Mouse (Mus musculus) gastrocnemius, adult 8-10 months (tissue): ENCODE results near the gene Itga2b. TPM values are rescaled to one million over a fixed set of nuclear protein-coding genes. Genes with fewer than 3 reads are reported as not detected.
A peak's percentile ranks its signal among the peaks of the same experiment; 100 is the strongest.

Source experiments
- DNase-seq, 2 experiments: peaks; one replicate each; pipeline ENCODE4 v3.0.0; 2022; ENCODE audit warnings: low spot score in 2 of 2
- total RNA-seq, 4 experiments: library from RNA; stranded (reverse); gene quantifications; 2 replicates each; pipeline ENCODE4 v1.2.4; 2022

Itga2b gene
- total RNA-seq, 4 experiments from 2014 or later = 0.63 to 2.0 (median 0.72) TPM; not detected in 1

- DNase-seq = no peak
Measured at GRCm38 (mm10) chr11:102436471-102436790, 33.5 kb downstream of the Itga2b start.

DNA sequence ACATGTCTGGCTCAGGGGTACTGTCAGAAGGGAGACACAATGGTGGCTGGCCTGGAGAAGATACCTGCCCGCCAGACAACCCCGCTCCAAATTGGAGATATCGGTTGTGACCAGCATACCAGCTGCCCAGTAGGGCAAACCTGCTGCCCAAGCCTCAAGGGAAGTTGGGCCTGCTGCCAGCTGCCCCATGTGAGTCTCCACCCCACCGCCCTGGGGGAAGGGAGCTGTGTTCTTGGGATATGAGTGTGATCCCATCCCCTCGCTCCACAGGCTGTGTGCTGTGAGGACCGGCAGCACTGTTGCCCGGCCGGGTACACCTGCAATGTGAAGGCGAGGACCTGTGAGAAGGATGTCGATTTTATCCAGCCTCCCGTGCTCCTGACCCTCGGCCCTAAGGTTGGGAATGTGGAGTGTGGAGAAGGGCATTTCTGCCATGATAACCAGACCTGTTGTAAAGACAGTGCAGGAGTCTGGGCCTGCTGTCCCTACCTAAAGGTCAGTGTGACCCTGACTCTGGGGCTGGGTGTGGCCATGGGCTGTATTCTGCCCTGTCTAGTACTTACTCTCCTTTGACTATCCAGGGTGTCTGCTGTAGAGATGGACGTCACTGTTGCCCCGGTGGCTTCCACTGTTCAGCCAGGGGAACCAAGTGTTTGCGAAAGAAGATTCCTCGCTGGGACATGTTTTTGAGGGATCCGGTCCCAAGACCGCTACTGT is 34.0 kb downstream of the Itga2b start:
- no peak for DNase-seq

GRCm38 (mm10) chr11:102434816-102435705 is 34.9 kb downstream of the Itga2b start:
- no peak for DNase-seq

- peak; percentile 76 for DNase-seq
Measured at GRCm38 (mm10) chr11:102434406-102434805, 35.5 kb downstream of the Itga2b start.

- DNase-seq = no peak
Measured at GRCm38 (mm10) chr11:102433866-102434265, 36.1 kb downstream of the Itga2b start.

GRCm38 (mm10) chr11:102432896-102433295 is 37.0 kb downstream of the Itga2b start:
- peak; percentile 81 to 87 for DNase-seq

- no peak for DNase-seq
Measured at GRCm38 (mm10) chr11:102432115-102432843, 37.6 kb downstream of the Itga2b start.

GRCm38 (mm10) chr11:102431728-102432114 is 38.2 kb downstream of the Itga2b start:
- no peak for DNase-seq

GRCm38 (mm10) chr11:102431018-102431645 is 38.8 kb downstream of the Itga2b start:
- DNase-seq = peak; percentile 64 to 76

DNA sequence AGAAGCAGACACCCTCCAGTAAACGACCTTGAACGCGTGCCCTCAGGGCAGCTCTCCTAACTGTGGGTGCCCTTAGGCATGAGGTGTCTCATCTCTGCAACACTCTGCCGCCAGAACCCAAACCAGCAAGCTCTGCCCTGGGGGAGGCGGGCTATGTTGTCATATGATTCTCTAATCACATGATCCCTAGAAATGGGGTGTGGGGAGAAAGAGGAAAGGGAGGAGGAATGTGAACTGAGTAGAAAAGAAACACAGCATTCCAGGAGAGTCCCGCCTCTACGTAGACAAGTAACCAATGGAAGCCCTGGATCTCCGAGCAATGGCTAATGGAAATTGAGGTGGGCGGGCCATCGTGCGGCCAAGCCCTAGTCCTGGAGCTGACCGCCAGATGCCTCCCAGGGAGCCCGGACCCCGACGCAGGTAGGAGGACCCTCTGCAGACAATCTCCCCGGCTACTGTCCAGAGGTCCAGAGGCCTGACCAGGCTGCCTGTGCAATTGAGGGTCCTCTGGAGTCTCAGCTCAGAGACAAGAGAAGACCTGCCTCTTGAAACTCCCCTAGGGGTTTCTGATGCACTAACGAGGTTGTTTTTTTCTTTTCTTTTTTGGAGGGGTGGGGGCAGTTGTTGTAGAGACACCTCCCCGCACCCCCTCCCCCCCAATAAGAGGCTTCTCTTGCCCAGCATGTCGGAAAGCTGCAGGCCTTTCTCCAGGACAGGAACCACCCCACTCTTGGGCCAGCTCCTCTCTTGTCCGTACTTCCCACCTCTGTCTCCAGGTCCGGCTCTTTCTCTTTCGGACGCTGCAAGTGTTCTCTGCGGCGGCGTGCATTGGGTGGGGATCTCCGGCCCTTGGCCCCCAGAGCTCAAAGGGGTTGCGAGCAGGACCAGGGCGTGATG is 39.6 kb downstream of the Itga2b start, which contains the start of gene Grn:
TSS of gene Grn (plus strand) at position 195 of the 897 bp plus-strand sequence.
- peak; percentile 84 to 86 for DNase-seq

DNA sequence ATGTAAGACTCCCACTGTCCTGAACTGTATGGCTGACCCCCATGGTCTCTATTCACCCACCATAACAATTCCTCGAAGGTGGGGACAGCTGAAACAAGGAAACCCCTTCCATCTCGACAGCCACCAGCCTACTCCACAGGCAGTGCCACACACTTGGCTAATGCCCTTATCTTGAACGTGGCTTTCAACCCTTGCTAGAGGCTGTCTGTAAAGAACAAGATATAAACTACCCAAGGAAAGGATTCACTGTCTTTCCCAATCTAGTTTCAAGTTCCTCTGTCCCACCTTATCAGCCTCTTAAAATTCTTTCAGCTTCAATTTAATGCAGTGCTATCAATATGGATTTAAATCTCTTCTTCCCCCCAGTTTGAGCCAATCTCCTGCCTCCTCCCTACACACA is 40.4 kb downstream of the Itga2b start:
- no peak for DNase-seq

GRCm38 (mm10) chr11:102428981-102429540 is 40.9 kb downstream of the Itga2b start:
- no peak for DNase-seq

- DNase-seq = no peak
Measured at GRCm38 (mm10) chr11:102425555-102426316, 44.2 kb downstream of the Itga2b start.

DNA sequence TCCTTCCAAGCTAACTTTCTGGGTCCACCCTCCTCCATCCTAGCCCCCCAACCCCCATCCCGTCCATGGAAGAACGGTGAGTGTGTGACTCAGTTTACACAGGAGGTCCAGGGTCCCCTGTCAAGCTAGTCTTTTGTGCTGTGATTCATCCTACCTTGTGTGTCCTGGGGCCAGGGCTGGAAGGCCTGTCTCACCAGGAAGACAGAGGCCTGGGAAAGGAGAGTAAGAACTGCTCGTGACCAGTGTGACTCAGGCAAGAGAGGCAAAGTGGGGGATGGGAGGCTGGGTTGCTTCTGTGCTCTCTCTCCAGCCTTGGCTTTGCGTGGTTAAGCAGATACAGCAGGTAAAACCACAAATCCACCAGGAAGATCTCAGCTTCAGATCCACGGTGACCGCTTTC is 45.3 kb downstream of the Itga2b start:
- DNase-seq = no peak

DNA sequence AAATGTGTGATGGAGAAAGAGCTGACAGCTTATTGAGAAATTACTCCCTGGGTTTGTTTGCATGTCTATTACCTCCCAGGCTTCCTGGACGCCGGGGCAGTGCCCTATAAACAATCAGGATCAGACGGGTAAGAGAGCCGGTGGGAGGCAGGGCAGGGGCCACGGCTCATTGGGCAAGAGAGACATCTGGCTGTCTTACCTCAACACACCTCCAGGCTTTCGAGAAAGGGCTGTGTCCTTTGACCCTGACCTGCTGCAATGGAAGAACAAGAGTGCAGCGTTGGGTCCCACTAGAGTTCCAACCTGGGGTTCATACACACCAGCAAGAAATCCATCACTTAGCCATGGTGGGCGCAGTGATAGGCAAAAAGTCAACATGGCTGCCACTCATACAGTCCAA is 48.4 kb downstream of the Itga2b start:
- no peak for DNase-seq

DNA sequence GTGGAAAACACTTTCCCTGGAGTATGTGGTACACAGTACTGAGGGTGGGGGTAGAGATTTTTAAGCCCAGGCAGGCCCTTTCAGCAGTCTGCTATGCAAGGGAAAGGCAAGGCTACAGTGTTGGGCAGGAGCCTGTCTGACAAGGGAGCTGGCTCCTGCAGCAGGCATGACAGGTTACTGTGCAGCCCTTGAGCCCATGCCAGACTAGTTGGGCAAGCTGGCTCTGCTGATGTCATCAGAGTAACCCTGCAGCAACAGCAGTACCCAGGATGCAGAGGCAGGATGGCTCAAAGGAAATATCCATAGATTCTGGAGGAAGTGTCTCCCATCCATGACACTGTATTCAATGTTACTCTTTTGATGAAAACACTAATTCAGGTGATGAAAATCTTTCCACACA is 51.0 kb downstream of the Itga2b start:
- DNase-seq = no peak

- no peak for DNase-seq
Measured at GRCm38 (mm10) chr11:102417160-102417559, 52.8 kb downstream of the Itga2b start.

DNA sequence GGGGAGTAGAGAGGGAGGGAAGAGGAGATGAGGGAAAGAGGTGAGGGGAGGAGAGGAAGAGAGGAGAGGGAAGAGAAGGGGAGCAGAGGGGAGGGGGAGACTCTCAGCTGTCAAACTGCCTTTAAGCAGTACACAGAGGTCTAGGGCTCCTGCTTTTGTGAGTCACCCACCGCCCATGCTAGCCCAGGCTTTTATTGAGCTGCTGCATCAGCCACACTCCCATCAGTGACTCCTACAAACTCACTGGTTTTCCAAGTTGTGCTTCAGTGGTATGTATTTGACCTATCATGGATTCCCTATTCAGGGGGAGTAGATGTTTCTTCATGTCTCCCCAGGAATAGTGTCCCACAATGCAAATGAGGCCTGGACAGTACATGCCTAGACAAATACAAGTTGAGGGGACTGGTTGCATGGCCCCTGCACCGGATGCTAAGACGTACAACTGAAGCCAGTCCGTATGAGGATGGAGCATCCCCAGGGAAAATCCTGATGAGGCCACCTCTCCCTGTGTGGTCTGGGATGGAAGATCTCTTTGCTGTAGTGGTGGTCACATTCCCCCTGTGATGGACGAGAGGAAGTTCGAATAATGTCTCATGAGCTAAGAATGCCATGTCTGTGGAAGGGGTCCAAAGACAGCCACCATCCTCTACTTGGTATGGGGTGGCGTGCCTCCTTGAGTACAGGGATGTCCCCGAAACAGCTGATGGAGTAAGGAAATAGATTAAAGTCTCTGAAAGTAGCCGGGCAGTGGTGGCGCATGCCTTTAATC is 54.7 kb downstream of the Itga2b start:
- no peak for DNase-seq

DNA sequence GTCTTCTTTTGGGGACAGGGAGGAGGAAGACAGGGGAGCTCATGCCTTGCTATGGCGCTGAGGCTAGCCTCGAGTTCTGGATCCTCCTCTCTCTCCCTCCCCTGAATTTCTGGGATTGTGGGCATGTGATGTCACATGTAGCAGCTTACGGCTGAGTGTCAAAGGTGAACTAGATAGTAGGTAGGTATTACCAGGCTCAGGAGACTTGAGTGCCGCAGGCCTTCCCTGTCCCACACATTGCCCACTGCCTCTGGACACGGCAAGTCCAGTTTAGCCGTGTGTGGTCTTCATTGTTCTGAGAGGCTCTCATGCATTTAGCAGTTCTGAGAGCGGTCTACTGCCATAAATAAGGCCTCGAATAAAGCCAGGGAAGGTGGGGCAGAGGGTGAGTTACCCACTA is 56.9 kb downstream of the Itga2b start:
- no peak for DNase-seq
